Mouse (Mus musculus) thymus, postnatal 4 days (tissue): ENCODE data around the gene Gna13.

Experiments used
- DNase-seq: peaks from one replicate; pipeline ENCODE4 v3.0.0; 2021

Gene Gna13

GRCm38 (mm10) chr11:109426272-109426586 lies 63.6 kb downstream of the Gna13 start:
- no peak for DNase-seq

- DNase-seq = no peak
Observed at GRCm38 (mm10) chr11:109427353-109427752, 64.7 kb downstream of the Gna13 start.

- no peak for DNase-seq
Observed at GRCm38 (mm10) chr11:109434233-109434798, 71.7 kb downstream of the Gna13 start.

- DNase-seq = no peak
Observed at GRCm38 (mm10) chr11:109436889-109437288, 74.3 kb downstream of the Gna13 start.

- DNase-seq = no peak
Observed at GRCm38 (mm10) chr11:109439209-109439608, 76.6 kb downstream of the Gna13 start.

GRCm38 (mm10) chr11:109439829-109440340 lies 77.3 kb downstream of the Gna13 start:
- peak; percentile 87 for DNase-seq

- no peak for DNase-seq
Observed at GRCm38 (mm10) chr11:109440641-109441040, 78.0 kb downstream of the Gna13 start.

GRCm38 (mm10) chr11:109441119-109441518 lies 78.5 kb downstream of the Gna13 start:
- DNase-seq = peak; percentile 81

GRCm38 (mm10) chr11:109442166-109442730 lies 79.6 kb downstream of the Gna13 start:
- DNase-seq = no peak

- DNase-seq = no peak
Observed at GRCm38 (mm10) chr11:109443468-109444263, 81.0 kb downstream of the Gna13 start.

- DNase-seq = peak; percentile 79
Observed at GRCm38 (mm10) chr11:109444600-109444999, 82.0 kb downstream of the Gna13 start.

- peak; percentile 35 for DNase-seq
Observed at GRCm38 (mm10) chr11:109445438-109446035, 82.9 kb downstream of the Gna13 start.
